Mouse (Mus musculus): ENCODE data around the gene Brca1. TPM values are rescaled to one million over a fixed set of nuclear protein-coding genes. Genes with fewer than 3 reads are reported as not detected.

Gene Brca1
- polyA plus RNA-seq, 1 experiment from 2014 or later: 12.9 TPM

DNA sequence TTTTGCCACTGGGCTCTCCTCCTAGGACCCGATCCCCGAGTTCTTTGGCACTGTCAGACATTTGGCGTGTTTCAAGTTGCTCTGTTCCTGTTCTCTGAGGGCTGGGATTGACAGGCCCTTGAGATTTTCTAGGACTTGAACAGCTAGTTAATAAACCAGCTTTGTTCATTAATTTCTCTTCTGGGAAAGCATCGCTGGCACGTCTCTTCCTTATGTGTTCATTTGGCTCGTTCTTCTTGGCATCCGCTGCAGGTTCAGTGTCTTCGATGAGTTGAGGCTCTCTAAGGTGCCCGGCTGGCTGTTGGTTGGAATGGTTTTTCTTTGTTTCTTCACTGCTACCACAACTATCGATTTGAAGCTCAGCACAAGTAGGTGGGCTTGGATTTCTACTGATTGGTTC lies 26.7 kb downstream of the Brca1 start:
- H3K36me3 ChIP-seq: peaks cover 74% of the 10 kb centered on the region
- WGBS: 96% methylated on average over 10 of the region's 10 CpGs
- no peak overlapping the region for H3K4me2 ChIP-seq
- no peak overlapping the region for H3K27ac ChIP-seq
- H3K27me3 ChIP-seq: no peaks in the 10 kb centered on the region
- ATAC-seq (replicated peaks; ENCODE audit: low FRiP score): no peak
- H3K4me1 ChIP-seq: no peaks in the 10 kb centered on the region
- H3K4me3 ChIP-seq (replicated peaks): no peak overlapping the region
- no peak overlapping the region for H3K9ac ChIP-seq
- no peaks in the 10 kb centered on the region for H3K9me3 ChIP-seq (replicated peaks)

DNA sequence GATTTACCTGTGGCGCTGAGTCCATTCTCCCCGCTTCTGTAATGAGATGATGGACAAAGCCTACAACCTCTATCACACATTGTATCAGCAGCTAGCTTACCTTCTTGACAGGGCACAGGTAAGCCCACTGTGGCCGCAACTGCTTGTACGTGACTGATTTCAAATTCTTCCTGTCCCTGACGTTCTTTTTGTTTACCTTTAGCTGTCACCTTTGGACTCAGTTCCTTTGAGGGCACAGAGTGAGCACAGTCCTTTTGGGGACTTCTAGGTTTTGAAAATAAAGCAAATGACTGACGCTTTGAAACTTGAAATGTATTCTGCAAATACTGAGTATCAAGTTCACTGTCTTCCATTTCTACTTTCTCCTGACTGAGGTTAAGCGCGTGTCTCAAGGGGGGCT lies 27.3 kb downstream of the Brca1 start:
- Histone ChIP-seq H3K9ac (no peak overlapping the region), H3K27me3 (no peaks in the 10 kb centered on the region), H3K36me3 (peaks cover 69% of the 10 kb centered on the region), H3K4me3 (replicated peaks) (no peak overlapping the region), H3K27ac (no peak overlapping the region), H3K4me1 (no peaks in the 10 kb centered on the region), H3K9me3 (replicated peaks) (no peaks in the 10 kb centered on the region), H3K4me2 (no peak overlapping the region)
- ATAC-seq (replicated peaks; ENCODE audit: low FRiP score): no peak
- WGBS: 89% methylated on average over 8 of the region's 8 CpGs

DNA sequence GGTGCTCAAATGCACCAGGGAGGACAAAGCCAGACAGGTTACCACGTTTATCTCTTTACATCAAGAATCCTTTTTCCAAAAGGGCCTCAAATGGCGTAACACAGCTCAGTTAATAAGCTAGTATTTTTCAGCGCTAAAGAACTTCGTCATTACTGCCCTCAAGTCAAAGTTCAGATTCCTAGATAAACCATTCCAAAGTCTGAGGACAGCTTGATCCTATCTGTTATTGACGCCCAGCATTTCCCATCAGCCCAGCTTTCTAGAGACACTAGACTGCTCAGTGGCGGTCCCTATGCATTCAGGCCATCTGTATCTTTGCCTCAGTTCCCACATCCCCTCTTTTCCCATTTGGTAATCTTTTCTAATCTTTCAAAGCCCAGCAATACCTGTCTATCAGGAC lies 32.4 kb downstream of the Brca1 start:
- no peak overlapping the region for H3K9ac ChIP-seq
- peaks cover 62% of the 10 kb centered on the region for H3K36me3 ChIP-seq
- no peak overlapping the region for H3K4me2 ChIP-seq
- 87% methylated on average over 6 of the region's 6 CpGs for WGBS
- no peak overlapping the region for H3K4me3 ChIP-seq (replicated peaks)
- H3K27me3 ChIP-seq: no peaks in the 10 kb centered on the region
- no peak for ATAC-seq (replicated peaks; ENCODE audit: low FRiP score)
- H3K4me1 ChIP-seq: no peaks in the 10 kb centered on the region
- no peak overlapping the region for H3K27ac ChIP-seq
- no peaks in the 10 kb centered on the region for H3K9me3 ChIP-seq (replicated peaks)

DNA sequence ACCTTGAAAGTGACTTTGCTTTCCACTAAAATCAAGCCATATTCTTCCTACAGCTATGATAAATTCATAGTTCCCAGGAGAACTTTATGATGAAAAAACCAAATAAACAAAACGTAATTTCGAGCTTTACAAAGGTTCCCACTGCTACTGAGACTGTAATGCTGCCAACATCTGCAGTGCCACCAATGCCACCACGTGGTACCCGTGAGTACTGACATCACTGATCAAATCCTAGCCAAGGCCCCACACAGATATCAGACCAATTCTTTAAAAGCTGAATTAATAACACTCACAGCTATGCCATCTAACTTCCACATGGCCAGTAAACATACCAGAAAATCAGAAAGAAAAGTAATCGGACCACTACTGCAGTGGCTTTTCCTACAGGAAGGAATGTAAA lies 32.8 kb downstream of the Brca1 start:
- Histone ChIP-seq H3K4me2 (no peak overlapping the region), H3K9me3 (replicated peaks) (no peaks in the 10 kb centered on the region), H3K4me1 (no peaks in the 10 kb centered on the region), H3K27ac (no peak overlapping the region), H3K9ac (no peak overlapping the region), H3K4me3 (replicated peaks) (no peak overlapping the region), H3K27me3 (no peaks in the 10 kb centered on the region), H3K36me3 (peaks cover 62% of the 10 kb centered on the region)
- ATAC-seq (replicated peaks; ENCODE audit: low FRiP score): no peak
- WGBS: 80% methylated on average over 5 of the region's 5 CpGs

DNA sequence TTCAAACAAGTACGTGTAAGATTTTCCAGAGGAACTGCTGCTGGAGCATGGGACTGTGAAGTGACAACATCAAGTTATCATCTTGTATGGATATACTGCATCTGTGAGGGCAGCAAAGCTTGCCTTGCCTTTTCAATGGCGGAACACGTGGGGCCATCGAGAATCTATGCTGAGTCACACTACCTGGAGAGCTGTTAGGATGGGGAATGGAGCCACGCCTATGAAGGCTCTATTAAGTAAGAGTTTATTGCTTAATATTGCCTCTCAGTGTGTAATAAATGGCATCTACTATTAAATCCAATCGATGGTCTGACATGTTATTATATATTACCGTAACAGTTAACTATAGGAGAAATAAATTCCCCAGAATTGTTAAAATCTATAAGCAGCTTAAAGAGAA lies 44.7 kb downstream of the Brca1 start:
- no peak overlapping the region for H3K27ac ChIP-seq
- 93% methylated on average over 7 of the region's 7 CpGs for WGBS
- no peak overlapping the region for H3K4me2 ChIP-seq
- no peaks in the 10 kb centered on the region for H3K27me3 ChIP-seq
- no peaks in the 10 kb centered on the region for H3K4me1 ChIP-seq
- H3K9ac ChIP-seq: no peak overlapping the region
- ATAC-seq (replicated peaks; ENCODE audit: low FRiP score): no peak
- no peaks in the 10 kb centered on the region for H3K9me3 ChIP-seq (replicated peaks)
- no peak overlapping the region for H3K4me3 ChIP-seq (replicated peaks)
- peaks cover 84% of the 10 kb centered on the region for H3K36me3 ChIP-seq

DNA sequence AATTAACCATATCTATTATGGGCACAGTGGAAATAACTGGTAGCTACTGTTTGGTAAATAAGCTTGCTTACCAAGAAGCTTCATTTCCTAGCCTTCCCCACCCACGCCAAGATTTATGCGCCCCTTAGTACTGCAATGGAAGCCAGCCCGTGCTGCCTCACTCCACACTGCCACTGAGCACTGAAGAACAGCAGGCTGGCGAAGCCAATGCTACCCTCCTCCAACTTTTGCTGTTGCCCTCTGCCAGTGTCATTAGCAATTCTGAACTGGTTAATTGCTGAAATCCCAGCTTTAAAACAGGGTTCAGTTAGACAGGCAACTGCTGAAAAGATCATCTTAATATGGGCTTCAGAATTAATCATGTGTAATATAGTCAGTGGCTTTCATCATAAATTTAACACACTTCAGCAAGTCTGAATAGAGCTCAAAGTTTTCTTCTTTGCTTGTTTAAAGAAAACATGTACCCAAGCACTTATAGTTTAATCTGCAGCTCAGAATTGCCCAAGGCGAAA lies 45.4 kb downstream of the Brca1 start:
- no peak overlapping the region for H3K9ac ChIP-seq
- H3K9me3 ChIP-seq (replicated peaks): no peaks in the 10 kb centered on the region
- H3K4me1 ChIP-seq: no peaks in the 10 kb centered on the region
- H3K27me3 ChIP-seq: no peaks in the 10 kb centered on the region
- H3K4me2 ChIP-seq: no peak overlapping the region
- H3K36me3 ChIP-seq: peaks cover 84% of the 10 kb centered on the region
- no peak for ATAC-seq (replicated peaks; ENCODE audit: low FRiP score)
- no peak overlapping the region for H3K4me3 ChIP-seq (replicated peaks)
- WGBS: 86% methylated on average over 5 of the region's 5 CpGs
- H3K27ac ChIP-seq: no peak overlapping the region

DNA sequence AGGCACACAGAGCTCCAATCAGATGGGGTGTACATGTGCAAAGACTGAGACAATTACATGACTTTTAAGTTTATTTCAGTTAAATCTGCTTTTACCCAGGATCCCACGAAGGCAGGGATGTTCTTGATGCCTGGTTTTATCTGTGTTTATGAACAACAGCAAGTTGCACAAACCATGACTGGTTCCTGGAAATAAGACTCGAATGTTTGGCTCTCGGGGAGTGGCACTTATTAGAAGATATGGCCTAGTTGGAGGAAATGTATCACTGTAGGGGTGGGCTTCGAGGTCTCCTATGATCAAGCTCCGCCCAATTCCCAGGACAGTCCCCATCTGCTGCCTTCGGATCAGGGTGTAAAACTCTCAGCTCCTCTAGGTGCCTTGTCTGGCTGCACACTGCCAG lies 65.6 kb downstream of the Brca1 start:
- Histone ChIP-seq H3K27ac (no peak overlapping the region), H3K36me3 (peaks cover 38% of the 10 kb centered on the region), H3K4me1 (0 out of 2 replicates have a peak, but pooled peaks cover 2% of the 10 kb centered on the region), H3K4me3 (replicated peaks) (no peak overlapping the region), H3K9me3 (replicated peaks) (no peaks in the 10 kb centered on the region), H3K27me3 (no peaks in the 10 kb centered on the region), H3K4me2 (no peak overlapping the region), H3K9ac (no peak overlapping the region)
- ATAC-seq (replicated peaks; ENCODE audit: low FRiP score): no peak
- WGBS: 74% methylated on average over 6 of the region's 6 CpGs

DNA sequence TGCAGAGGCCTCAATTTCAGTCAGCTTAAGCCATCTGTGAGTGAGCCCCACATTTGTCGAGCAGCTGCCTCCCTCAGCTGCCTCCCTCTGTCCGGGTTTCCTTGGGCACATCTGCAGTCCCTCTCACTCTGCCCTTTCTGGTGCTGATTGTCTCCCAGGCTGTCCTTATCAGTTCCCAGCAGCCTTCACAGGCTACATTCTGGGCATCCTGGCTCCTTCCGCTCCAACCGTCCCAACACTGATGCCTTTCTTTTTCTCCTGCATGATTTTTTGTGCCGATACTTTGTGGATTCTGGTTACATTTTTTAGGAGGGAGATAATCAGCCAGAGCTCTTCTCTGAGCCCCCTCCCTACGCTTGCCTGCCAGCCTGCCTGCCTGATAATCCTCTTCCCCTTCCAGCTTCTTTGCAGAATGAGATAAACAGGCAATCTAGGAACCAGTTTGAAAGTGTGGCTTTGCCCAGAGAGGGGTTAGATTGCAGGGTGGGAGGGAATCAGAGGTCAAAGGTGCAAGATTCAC lies 66.2 kb downstream of the Brca1 start:
- H3K9me3 ChIP-seq (replicated peaks): no peaks in the 10 kb centered on the region
- H3K4me1 ChIP-seq: 0 out of 2 replicates have a peak, but pooled peaks cover 2% of the 10 kb centered on the region
- no peak overlapping the region for H3K9ac ChIP-seq
- peaks cover 35% of the 10 kb centered on the region for H3K36me3 ChIP-seq
- H3K4me3 ChIP-seq (replicated peaks): no peak overlapping the region
- H3K4me2 ChIP-seq: no peak overlapping the region
- 59% methylated on average over 6 of the region's 6 CpGs for WGBS
- H3K27ac ChIP-seq: no peak overlapping the region
- no peaks in the 10 kb centered on the region for H3K27me3 ChIP-seq
- no peak for ATAC-seq (replicated peaks; ENCODE audit: low FRiP score)

DNA sequence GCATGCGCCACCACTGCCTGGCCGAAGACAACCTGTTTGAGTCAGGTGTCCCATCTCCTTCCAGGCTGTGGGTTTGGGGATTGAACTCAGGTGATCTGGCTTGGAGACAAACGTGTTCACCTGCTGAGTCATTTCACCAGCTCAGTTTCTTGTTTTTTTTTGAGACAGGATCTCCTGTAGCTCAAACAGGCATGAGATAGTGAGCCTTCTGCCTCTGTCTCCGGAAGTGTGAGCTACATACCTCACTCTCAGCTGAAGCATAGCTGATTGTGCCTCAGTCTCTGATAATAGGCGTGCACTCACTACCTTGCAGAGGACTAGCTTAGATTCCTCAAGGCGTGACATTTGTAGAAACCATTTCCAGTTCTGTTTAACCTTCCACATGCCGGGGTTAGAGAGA lies 66.9 kb downstream of the Brca1 start:
- 85% methylated on average over 7 of the region's 7 CpGs for WGBS
- Histone ChIP-seq H3K9me3 (replicated peaks) (no peaks in the 10 kb centered on the region), H3K4me3 (replicated peaks) (no peak overlapping the region), H3K4me1 (0 out of 2 replicates have a peak, but pooled peaks cover 2% of the 10 kb centered on the region), H3K27me3 (no peaks in the 10 kb centered on the region), H3K4me2 (no peak overlapping the region), H3K36me3 (peaks cover 31% of the 10 kb centered on the region), H3K9ac (no peak overlapping the region), H3K27ac (no peak overlapping the region)
- ATAC-seq (replicated peaks; ENCODE audit: low FRiP score): no peak

DNA sequence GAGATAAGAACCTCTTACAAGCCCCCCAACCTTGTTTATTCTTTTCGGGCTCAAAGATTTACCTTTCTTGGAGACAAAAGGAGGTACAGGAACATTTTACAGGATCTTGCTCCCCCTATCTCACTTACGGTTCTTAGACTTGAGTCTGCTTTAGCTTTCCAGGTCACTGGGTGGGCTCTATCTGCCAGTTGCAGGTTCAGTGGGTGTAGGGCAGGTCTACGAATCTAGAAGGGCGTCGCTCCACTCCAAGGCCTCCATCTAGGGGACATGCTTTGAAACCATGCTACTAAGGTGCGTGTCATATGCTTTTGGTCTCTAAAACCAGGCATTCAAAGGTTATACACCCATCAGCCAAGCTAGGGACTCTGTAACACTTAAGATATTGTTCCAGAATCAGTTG lies 67.5 kb downstream of the Brca1 start:
- WGBS: 78% methylated on average over 6 of the region's 6 CpGs
- Histone ChIP-seq H3K9ac (no peak overlapping the region), H3K4me2 (no peak overlapping the region), H3K27ac (no peak overlapping the region), H3K4me3 (replicated peaks) (no peak overlapping the region), H3K36me3 (peaks cover 26% of the 10 kb centered on the region), H3K27me3 (no peaks in the 10 kb centered on the region), H3K9me3 (replicated peaks) (no peaks in the 10 kb centered on the region), H3K4me1 (peaks cover 5% of the 10 kb centered on the region)
- ATAC-seq (replicated peaks; ENCODE audit: low FRiP score): no peak

DNA sequence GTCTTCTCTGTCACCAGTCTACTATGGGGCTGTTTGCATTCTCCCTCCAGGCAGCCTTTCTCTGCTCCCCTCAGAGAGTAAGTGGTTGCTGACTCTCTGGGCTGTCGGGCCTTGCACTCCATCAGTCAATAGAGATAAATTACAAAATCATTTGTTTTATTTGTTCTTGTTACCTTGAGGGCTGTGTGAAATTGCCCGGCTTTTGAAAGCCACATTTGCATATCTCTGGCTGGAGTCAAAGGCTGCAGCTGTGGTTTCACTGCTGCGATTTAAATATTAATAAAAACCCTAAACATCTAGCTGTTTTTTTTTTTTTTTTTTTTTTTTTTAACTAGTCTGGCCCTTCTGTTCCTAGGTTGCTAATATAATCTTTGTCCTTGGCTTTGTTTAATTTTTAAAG lies 68.0 kb downstream of the Brca1 start:
- no peak overlapping the region for H3K27ac ChIP-seq
- no peaks in the 10 kb centered on the region for H3K27me3 ChIP-seq
- no peak overlapping the region for H3K9ac ChIP-seq
- no peaks in the 10 kb centered on the region for H3K9me3 ChIP-seq (replicated peaks)
- H3K4me2 ChIP-seq: no peak overlapping the region
- H3K4me1 ChIP-seq: peaks cover 9% of the 10 kb centered on the region
- no peak for ATAC-seq (replicated peaks; ENCODE audit: low FRiP score)
- peaks cover 21% of the 10 kb centered on the region for H3K36me3 ChIP-seq
- WGBS: 44% methylated on average over 3 of the region's 3 CpGs
- no peak overlapping the region for H3K4me3 ChIP-seq (replicated peaks)

DNA sequence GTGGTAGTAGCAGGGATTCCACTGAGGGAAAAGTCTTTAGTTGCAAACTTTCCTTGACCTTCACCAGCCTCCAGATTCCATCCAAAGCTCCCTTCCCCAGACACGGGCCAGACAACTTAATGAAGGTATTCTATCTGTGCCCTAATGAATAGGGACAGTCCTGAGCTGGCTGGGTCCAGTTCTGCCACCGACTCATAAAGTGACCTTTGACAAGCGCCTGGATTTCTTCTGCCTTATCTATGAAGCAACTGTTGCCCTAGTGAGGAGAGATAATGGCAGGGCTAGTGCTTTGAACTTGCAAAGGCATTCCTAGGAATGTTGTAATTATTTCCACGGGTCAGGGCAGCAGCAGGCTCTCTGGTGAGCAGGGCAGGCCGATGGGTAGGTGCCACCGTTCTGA lies 70.8 kb downstream of the Brca1 start:
- Histone ChIP-seq H3K4me3 (replicated peaks) (no peak overlapping the region), H3K27ac (no peak overlapping the region), H3K4me2 (no peak overlapping the region), H3K4me1 (peaks cover 9% of the 10 kb centered on the region), H3K36me3 (no peaks in the 10 kb centered on the region), H3K9me3 (replicated peaks) (no peaks in the 10 kb centered on the region), H3K9ac (no peak overlapping the region), H3K27me3 (no peaks in the 10 kb centered on the region)
- 64% methylated on average over 6 of the region's 6 CpGs for WGBS
- no peak for ATAC-seq (replicated peaks; ENCODE audit: low FRiP score)

DNA sequence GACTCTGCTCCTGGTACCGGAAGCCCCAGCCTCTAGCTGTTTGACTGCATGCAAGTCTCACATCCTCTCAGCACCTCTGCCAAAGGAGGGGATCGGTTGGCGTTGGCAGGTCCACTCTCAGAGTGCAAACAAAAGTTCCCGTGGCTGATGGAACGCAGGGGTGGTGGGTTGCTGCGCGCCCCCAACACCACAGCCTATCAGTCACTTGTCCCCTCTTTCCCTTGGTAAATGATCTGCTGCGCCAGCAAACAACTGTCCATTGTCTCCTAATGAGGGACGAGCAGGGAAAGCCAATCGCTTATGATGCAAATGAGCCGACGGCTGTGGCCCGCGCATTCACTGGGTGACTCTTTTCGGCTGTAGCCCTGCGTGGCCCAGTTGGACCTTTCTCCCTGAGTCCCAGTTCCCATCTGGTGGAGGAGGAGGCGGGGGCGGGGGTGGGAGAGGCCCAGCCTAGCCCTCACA lies 72.6 kb downstream of the Brca1 start:
- H3K4me3 ChIP-seq (replicated peaks): 0 out of 2 replicates have a peak overlapping the region, but pooled peaks have one; percentile 2
- H3K27ac ChIP-seq: no peak overlapping the region
- H3K36me3 ChIP-seq: no peaks in the 10 kb centered on the region
- no peaks in the 10 kb centered on the region for H3K9me3 ChIP-seq (replicated peaks)
- H3K9ac ChIP-seq: no peak overlapping the region
- H3K4me1 ChIP-seq: peaks cover 8% of the 10 kb centered on the region
- 10% methylated on average over 18 of the region's 18 CpGs for WGBS
- no peak for ATAC-seq (replicated peaks; ENCODE audit: low FRiP score)
- no peaks in the 10 kb centered on the region for H3K27me3 ChIP-seq
- peak overlapping the region; percentile 48 for H3K4me2 ChIP-seq
